Mouse (Mus musculus): ENCODE results near the gene Paxbp1.

Gene Paxbp1

DNA sequence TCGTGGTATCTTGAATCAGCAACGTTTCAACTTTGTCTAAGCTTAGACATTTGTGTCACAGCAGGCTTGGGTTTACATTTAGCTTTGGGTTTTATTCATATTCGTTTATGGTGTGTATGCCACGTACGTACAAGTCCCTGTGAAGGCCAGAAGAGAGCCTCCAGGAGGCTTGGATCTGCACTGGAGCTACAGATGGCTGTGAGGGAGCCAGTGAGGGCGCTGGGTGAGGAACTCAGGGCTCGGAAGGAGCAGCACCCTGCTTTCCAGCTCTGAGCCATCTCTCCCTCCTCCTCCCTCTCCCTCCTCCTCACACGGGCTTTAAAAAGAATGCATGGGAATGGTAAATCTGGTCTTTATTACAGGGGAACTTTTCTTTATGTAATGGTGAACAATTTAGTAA is 9.3 kb upstream of the Paxbp1 start:
- no peak for DNase-seq

DNA sequence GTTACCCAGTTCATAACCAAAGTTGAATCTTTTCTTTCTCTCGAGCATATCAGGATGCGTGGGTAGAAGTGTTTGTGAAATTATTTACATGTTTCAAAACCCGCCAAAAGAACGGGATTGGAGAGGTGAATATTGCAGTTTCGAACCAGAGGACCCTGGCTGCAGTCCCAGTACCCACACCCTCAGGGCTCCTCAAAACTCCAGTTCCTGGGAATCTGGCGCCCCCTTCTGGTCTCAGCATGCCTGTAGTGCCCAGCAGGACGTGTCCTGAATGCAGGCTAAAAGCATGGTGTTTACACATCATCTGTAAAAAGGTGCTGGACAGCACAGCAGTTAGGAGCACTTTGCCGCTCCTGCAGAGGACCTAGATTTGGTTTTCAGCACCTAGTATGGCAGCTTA is 1.2 kb upstream of the Paxbp1 start:
- peak; percentile 46 for DNase-seq

DNA sequence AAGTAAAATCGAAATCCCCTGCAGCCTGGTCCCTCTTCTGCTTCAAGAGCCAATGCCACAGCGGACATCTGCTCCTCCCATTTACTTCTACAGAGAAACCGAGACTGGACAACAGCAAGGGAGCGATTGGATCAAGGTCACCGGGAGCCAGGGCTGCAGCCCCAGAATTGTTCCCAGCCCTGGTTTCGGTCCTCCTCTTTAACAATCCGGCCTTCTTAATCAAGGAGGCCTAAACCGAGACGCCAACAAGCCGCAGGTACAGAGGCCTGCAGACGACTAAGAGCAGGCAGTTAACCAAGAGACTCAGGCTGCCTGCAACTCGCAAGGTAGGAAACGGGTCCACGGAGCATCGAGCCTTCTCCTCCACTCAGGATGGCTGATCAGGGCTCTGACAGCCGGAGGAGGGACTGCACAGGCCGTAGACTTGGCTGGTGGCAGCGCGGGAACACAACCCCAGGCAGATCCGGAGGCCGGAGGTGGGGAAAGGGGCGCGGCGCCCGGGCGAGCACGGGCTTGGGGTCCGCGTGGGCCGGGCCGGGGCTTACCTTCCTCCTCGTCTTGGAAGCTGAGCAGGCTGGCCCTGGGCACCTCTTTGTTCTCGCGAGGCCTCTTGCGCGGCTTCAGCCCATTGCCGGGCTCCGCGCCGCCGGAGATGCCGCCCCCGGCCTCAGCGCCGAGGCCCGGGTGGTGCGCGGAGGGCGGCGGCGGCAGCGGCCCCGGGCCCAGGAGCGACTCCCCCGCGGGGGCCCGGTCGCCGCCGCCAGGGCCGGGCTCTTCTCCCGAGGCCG is 688 bp downstream of the Paxbp1 start:
- peak; percentile 69 for DNase-seq

DNA sequence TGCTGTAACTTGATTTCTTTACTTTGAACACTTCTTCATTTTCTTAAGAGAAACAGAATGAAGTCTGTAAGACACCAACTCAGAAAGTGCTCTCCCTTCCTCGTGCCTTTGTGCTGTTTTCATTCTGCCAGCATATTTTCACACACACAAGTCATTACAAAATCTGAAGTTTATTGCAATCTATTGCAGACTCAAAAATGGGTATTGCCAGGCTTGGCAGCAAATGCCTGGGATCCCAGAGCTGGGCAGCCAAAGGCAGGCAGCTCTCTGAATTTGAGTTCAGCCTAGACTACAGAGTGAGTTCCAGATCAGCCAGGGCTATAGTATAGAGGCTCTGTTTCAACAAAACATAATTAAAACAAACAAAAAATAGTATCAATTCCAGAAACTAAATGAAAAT is 1.7 kb downstream of the Paxbp1 start:
- no peak for DNase-seq

DNA sequence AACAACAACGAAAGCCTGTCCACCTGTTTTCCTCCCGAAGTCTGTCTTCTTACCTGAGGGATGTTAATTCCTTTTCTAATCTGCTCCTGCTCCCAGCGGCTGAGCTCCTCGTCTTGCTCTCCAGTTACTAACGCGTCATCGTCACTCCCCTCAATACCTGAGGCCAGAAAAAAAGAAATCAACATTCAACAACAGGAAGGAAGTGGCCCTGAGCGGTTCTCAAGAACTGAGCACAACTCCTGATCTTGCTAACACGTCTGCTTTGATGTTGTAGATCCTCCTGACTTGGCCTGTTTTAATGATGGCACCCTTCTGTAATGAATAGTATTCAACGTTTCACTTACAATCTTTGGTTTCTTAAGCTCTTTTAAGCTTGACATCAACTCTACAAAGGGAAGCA is 8.5 kb downstream of the Paxbp1 start:
- DNase-seq = no peak

DNA sequence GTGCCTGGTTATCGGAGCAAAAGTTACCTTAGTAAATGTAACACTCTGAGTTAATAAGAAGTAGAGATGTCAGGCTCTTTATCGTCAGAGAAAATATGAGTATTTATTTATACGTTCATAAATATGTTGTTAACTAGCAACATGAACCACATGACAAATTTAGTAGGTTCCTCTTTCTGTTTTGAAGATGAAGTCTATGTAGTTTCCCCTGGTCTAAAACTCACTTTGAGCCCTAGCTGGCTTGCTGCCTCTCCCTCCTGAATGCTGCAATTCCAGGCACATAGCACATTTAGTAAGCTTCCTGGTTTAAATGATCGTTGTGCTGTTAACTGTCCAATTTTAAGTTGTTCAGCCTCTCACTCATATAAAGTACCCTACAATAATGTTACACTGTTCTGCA is 13.6 kb downstream of the Paxbp1 start:
- no peak for DNase-seq

DNA sequence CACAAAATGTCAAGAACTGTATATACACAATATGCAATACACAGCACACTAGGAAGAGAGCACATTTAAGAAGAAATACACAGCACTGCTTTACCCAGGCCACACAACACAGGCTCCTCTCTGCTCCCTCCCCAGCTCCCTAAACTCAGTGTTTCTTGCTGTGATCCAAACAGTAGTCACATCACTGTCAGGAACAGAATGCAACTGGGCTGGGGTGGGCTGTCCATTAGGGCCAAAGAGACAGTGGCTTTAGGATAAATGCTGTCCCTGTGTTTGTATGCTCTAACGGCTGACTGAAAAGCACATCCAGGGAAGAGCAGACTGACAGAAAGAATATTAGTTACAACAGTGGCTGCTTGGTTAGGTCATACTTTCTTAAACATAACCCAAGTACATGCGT is 14.4 kb downstream of the Paxbp1 start:
- DNase-seq = no peak

DNA sequence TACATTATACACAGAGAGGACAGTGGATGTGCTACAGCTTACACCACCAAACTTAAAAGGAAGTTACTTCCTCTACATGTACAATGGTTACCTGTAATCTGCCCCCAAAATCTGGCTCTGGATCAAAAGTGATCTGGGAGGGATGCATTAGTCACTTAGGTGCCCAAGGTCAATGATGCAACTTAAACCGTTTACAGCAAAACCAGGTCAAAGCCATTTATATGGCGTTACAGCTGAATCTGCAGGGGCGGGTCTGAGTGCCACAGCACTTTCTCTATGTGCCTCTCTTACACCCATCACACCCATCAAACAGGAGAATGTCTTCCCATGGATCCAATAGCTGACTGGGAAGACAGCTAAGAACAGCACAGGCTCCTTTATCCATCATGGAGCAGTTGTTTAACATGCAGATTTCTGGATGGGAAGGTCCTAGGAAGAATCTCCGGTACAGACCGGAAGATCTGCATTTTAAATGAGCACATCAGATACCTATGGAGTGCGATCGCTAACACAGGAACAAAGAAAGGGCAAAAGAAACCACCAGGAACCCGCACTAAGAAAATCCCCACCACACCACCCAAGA is 15.1 kb downstream of the Paxbp1 start:
- no peak for DNase-seq

DNA sequence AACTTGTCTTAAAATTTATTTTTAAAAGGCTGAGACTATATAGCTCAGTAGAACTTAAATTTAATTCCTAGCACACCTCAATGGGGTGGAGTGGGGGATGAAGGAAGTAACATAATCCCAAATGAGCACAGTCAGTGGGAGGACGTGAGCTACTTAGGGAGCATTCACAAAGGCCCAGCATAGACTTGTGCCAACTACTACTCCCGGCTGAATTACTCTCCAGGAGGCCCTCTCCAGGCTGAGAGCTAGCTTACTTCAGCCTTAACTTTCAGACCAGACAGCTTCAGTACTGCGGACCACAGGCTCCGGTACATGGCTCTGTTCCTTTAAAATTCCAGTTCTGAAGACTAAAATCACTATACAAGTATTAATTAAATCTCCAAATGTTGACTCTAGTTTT is 18.1 kb downstream of the Paxbp1 start:
- no peak for DNase-seq

DNA sequence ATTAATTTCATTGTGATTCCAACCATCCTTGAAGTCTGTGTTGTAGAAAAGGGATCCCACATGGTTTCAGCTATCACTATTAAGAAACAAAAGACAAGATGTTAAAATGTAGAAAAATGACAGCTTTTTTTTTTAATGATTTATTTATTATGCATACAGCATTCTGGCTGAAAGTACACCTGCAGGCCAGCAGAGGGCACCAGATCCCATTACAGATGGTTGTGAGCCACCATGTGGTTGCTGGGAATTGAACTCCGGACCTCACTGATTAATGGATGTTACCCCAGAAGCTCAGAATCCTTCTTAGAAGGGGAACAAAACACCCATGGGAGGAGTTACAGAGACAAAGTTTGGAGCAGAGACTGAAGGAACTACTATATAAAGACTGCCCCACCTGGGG is 21.0 kb downstream of the Paxbp1 start:
- DNase-seq = peak; percentile 31

DNA sequence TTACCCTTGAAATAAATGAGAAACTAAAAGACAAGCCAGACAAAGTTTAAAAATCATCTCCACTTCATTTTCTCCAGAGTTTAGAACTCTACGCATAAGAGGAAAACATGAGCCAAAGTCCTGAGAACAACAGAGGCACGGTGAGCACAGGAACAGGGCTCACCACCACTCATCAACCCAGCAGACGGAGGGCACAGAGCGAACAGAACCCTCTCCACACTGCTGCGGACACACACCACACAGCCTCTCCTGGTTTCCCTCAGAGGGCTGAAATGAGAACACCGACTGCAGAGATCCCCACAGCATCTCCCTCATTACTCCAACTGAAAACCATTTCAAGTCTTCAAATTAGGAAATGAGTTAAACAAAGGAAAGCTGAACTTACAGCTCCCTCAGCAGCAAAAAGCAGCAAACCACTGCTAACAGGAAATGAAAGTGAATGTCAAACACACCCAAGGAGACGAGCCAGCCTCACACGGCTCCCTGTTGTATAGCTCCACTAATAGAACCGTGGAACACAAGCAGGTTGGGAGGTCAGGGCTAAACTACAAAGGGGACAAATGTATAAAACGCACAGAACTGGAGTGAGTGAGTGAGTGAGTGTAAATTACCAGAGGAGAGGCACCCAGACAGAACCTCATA is 23.4 kb downstream of the Paxbp1 start:
- no peak for DNase-seq

DNA sequence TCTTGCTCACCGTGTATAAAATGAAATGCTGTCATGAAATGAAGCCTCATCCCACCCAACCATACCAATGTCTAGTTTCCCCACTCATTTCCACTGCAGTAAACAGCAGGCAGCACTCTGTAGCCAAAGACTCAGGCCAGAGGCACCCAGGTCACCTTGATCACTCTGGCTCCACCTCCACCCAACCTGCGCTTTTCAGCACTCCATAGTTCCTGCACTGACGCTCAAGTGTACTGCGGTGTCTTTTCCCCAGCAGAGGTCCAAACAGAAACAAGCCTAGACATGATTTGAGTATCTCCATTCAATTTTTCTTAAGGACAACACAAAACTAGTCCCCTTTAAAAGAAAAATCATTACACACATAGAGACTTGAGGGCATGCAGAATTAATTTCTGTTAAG is 24.9 kb downstream of the Paxbp1 start:
- no peak for DNase-seq

DNA sequence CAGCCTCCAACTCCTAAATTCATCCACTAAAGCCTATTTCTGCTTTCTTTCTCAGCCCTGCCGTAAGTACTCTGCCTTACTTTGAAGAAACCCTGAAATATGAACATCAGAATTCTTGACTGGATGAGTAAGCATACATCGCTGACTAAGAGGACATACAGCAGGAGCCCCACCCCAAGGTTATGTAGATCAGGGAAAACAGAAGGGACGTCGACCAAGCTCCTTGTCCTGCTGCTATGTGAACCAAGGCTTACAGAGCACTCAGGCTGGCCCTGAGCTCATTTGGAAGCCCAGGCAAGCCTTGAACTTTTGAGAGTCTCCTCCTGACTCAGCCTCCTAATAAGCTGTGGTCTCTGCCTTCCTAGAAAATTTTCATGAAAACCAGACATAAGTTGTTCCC is 28.6 kb downstream of the Paxbp1 start:
- no peak for DNase-seq

DNA sequence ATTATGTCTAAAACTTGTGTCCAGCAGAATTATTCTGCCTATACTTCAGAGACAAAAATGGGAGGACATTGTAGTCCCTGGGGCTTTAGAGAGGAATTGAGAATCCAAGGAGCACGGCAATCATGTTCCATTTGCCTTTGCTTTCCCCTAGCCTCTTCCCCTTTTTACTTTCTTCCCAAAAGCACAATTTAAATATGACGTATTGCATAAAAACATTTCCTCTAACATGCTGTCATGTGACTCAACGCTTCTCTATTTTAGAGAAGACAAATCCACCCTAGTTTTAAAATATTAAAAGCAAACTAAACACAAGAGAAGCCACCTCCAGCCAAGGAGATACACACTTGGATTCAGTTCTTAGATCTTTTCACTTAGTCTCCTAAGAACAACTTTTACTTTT is 32.5 kb downstream of the Paxbp1 start:
- DNase-seq = no peak

DNA sequence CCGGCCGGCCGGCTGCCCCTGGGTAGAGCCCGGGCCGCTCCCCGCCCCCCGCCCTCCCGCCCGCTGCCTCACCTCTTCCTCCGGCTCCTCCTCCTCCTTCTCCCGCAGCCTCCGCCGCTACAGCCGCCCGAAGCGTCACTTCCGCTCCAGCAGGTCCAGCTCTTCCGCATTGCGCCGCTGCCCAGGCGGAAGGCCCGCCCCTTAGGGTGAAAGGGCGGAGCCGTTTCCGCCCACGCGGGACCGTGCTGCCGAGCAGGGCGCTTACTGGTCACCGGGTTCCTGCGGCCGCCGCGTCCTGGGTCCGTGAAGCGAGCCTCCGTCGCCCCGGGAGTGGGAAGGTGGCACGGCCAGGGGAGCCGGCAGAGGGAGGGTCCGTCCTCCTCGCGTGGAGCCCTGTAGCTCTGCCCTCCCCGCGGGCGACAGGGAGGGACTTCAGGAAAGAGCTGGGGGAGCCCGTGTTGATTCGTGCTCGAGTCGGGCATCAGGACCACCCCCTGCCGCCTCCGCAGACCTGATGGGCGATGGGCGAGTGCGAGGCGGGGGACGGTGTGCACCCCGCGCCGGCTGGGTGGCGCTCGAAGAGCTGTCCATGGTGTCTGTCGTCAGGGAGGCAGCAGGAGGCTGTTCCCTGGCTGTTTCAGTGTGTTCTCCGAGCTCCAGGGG is 33.2 kb downstream of the Paxbp1 start, which contains the start of gene Synj1:
Gene Synj1 (minus strand): TSS at position 288 of the 663 bp plus-strand sequence.
- DNase-seq = peak; percentile 89

DNA sequence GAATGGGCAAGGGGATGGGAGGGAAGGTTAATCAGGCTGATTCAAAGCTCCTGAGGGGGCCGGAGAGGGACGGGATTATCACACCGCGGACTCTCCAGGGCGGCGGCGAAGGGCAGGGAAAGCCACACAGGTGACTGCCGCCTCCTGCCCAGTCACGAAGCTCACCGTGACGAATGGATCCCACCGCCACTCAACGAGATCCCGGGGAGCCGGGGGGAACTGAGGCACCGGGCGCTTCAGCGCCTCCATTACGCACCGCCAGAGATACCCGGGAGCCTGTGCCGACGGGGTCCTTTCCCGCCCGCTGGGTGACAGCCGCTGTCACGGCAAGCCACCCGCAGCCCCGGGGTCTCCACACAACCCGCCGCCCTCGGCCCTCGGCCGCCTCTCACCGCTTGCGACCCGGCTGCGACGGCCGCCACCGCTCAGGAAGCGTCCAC is 33.7 kb downstream of the Paxbp1 start:
- no peak for DNase-seq

DNA sequence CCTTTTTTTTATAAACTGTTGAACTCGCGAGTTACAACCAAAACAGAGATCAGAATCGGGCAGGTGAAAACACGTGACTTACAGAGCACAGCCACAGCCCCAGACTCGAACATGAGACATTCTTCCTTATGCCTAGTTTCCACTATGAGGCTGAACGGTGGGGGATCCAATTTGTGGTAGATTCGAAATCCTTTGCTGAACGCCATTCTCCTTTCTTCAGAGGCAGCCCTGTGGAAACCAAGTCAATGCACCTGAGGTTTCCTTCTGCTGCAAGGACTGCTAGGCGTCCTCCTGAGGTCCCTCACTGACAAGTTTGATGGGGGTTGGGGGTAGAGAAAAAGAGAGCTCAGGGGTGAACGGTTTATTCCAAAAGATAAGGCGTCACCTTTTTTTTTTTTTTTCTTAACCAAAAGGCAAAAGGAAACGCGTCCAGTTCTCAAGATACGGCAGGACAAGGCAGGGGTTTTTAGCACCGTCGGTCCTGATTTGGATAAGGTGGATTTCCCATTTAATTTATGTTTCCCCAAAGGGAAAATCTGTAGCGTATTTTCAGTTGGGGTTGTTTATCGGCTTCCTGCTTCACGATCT is 34.3 kb downstream of the Paxbp1 start:
- peak; percentile 31 for DNase-seq

DNA sequence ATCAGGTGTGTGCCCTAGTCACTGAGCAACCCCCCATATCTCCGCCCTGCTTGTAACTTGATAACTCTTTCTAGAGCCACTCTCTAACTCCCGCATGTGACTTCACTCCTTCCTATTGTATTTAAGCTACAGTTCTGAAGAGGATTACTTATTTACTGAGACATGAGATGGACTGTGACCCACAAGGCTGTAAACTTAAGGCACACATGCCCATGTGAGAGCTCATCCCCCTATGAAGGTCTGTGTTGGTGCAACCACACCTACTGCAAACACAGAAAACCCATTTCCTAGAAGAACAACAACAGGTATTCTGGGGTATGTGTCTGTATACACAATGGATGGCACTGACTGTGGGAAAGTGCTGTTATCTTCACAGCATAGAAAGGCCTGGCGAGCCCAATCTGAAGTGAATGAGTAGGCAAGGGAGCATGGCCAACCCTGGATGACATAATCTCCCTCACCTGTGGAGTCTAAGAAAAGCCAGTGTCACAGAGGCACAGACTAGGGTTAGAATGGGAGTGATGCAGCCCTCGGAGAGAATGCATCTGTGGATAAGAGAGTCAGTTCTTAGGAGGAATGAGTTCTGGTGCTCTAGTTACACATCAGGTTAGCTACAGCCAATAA is 39.3 kb downstream of the Paxbp1 start:
- DNase-seq = no peak

DNA sequence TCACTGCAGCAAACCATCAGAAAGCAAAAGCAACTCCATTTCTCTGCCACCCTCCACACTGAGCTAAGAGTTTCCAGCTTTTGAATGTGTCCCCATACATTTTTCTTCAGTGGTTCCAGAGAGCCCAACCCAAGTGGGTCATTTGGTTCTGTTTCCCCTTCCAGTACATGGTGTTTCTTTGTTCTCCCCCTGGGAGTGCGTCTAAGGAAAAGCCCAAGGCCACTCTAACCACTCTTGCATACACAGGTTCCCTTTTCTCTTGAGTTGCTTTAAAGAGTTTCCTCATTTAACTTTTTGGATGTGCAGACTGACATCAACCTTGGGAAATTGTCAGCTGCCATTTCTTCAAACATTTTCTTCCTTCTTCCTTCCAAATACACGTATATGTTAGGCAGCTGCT is 43.2 kb downstream of the Paxbp1 start:
- DNase-seq = no peak

DNA sequence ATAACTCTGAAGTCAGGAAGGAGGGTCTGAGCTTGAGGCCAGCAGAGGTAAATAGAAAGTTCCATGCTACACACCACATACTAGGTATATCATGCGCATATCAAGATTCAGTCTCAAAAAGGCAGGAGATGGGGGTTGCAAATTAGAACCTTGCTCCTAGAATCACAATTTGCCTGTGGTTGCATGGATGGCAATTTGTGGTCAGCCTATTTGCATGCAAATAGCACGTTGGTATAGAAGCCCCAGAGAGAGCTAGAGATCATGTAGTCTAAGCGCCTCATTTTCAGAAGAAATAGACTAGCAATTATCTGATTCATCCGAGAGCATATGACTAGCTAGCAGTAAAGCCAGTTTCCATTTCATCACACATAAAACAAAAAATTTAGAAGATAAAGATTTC is 44.5 kb downstream of the Paxbp1 start:
- DNase-seq = no peak

DNA sequence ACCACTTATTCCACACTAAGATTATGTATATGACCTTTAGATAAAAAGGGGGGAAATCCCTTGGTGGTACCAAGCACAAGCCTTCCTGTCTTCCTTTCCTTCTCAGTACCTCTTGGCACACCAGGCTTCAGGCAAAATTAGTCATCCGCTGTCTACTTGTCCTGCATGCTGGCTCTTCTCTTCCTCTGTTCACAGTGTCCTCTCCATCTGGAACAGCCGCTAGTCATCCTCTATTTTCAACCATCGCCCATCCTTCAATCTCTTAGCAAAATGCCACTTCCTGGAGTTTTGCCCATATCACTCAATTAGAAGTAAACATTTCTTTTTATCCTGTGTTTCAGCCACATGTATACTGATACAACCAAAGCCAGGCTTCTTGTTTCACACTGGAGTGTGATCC is 46.5 kb downstream of the Paxbp1 start:
- DNase-seq = no peak

DNA sequence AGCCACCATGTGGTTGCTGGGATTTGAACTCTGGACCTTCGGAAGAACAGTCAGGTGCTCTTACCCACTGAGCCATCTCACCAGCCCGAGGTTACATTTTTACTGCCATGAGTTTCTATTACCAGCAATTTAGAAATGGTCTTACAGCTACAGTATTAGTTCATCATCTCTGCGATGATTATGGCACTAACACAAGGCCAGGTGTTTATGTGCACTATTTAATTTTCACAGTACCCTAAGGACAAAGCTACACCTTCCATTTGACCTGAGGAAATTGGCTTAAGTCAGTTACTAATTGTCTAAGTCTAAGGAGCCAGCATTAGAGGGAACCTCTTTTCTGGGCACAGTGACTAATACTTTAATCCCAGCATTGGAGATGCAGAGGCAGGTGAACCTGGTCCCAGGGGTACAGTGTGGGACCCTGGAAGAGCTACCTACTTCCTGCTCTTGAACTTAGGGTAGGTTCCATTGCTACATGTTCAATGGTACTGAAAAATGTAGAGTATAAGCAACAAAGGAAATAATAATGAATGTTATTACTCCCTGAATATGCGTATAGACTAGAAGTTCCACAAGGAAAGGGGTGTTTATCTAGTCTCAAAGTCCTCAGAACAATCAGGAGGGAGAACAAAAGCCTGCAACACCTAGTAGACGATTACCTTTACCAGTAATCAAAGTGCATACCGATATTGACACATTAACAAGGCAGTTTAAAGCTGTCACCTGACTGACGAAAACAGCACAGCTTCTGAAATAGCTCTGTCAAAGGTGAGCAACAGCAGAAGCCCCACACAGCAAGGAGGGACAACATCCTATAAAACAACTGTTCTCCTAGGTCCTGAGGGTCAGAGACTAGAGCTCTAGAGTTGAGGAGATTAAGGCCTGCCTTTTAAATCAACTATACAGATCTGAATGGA is 47.8 kb downstream of the Paxbp1 start:
- DNase-seq = no peak

Measured in thymus, postnatal 25 days (tissue).